Mouse (Mus musculus): ENCODE measurements around the gene Sowaha. TPM values are rescaled to one million over a fixed set of nuclear protein-coding genes. Genes with fewer than 3 reads are reported as not detected.

The Sowaha gene
- total RNA-seq, 2 experiments from 2014 or later: 59.1 to 81.6 TPM

Other genes with a start within 250 kb of the Sowaha start
- 100 to 1,000 TPM; 163 to 181 TPM for gene Hspa4, start 179.8 kb downstream of the Sowaha start, total RNA-seq (2021)
- 1 to 10 TPM; 9.3 to 9.5 TPM for gene Zcchc10, start 155.6 kb downstream of the Sowaha start, total RNA-seq (2021)
- gene Aff4, start 129.4 kb downstream of the Sowaha start, total RNA-seq (2021): 100 to 1,000 TPM; 157 to 221 TPM
- gene Leap2, start 57.1 kb downstream of the Sowaha start, total RNA-seq (2021): not detected
- gene Uqcrq, start 49.4 kb downstream of the Sowaha start, total RNA-seq (2021): 100 to 1,000 TPM; 404 to 490 TPM
- 1 to 10 TPM in 1 of 2 experiments, not detected in 1; 1.1 TPM for gene Gdf9, start 49.3 kb downstream of the Sowaha start, total RNA-seq (2021)
- under 1 TPM; 0.22 to 0.34 TPM for gene Gm10447, start 23.2 kb downstream of the Sowaha start, total RNA-seq (2021)
- 1 to 10 TPM; 5.3 to 5.5 TPM for gene Shroom1, start 23.1 kb downstream of the Sowaha start, total RNA-seq (2021)
- gene Gm9837, start 9.8 kb downstream of the Sowaha start, total RNA-seq (2021): not detected
- 1 to 10 TPM; 2.6 to 3.4 TPM for gene Gm9945, start 108 bp downstream of the Sowaha start, total RNA-seq (2021)
- gene Sept8, start 39.0 kb upstream of the Sowaha start, total RNA-seq (2021): 100 to 1,000 TPM; 305 to 337 TPM
- 100 to 1,000 TPM; 115 to 130 TPM for gene Kif3a, start 87.1 kb upstream of the Sowaha start, total RNA-seq (2021)
- gene Il4, start 138.4 kb upstream of the Sowaha start, total RNA-seq (2021): not detected
- not detected for gene Il13, start 154.4 kb upstream of the Sowaha start, total RNA-seq (2021)
- gene Rad50, start 227.0 kb upstream of the Sowaha start, total RNA-seq (2021): 10 to 100 TPM in 1 of 2 experiments, 1 to 10 TPM in 1; 9.9 to 11.3 TPM
- not detected for gene Il5, start 240.5 kb upstream of the Sowaha start, total RNA-seq (2021)

Data from left cerebral cortex, postnatal 36 days (tissue).